Mouse (Mus musculus) cerebellum, postnatal 14 days (tissue): ENCODE results near the gene H2-M10.6.
"Not testable (repeated sequence)": the region's sequence is repeated elsewhere in the genome, so short reads cannot be mapped to it uniquely, and the experiment has no call there.

Experiments used
- DNase-seq, 2 experiments: peaks; one replicate each; pipeline ENCODE4 v3.0.0; 2021; ENCODE audit warnings: mixed read lengths in 2 of 2

Gene H2-M10.6

GRCm38 (mm10) chr17:36811871-36812270 is at the start of gene H2-M10.6:
TSS of gene H2-M10.6 (plus strand) at chr17:36812171.
- no peak for DNase-seq

- DNase-seq, result no peak
Measured at GRCm38 (mm10) chr17:36763816-36764215, 48.2 kb upstream of the H2-M10.6 start.

DNA sequence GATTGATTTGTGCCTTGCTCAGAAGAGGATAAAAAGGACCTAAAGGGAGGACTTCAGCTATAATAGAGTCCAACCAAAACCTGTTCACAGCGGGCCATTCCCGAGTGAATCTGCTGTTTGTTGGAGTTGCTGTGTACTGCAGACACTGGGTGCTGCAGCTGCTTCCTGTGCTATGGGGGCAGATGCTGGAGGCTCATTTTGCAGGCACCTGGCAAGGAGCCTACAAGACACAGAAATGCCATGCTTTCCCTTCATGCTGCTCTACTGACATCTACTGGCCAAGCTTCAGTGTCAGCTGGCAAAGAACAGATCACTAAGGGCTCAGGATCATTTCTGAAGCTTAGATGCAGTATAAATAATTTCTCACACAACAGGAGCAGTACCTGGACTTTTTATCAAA is 47.7 kb upstream of the H2-M10.6 start:
- DNase-seq, result peak; percentile 61 to 72

GRCm38 (mm10) chr17:36765403-36765802 is 46.6 kb upstream of the H2-M10.6 start:
- DNase-seq, result peak; percentile 2 to 8

DNA sequence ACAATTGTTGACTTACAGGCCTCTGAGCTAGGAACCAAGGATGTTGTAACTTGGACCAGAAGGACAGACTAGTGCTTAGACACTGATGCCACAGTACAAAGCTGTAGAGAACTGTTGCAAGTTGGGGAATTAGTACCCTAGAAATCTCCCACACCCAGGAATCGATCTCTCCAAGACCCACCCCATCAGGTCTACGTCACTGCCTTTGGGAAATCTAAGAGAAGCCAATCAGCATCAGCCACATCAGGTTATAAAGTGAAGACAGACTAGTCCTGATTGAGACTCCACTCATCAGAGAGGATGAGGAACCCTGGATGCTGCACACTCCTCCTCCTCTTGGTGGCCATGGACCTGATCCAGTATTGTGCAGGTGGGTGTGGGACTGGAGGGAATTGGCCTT is 39.4 kb upstream of the H2-M10.6 start, which contains the start of gene H2-M10.5:
Gene H2-M10.5, plus strand, starts transcription at position 301 of the 400 bp plus-strand sequence.
- not testable (repeated sequence) for DNase-seq

GRCm38 (mm10) chr17:36781533-36781932 is 30.4 kb upstream of the H2-M10.6 start:
- DNase-seq, result no peak

- DNase-seq, result peak; percentile 40 to 52
Measured at GRCm38 (mm10) chr17:36786483-36786886, 25.5 kb upstream of the H2-M10.6 start.

- no peak for DNase-seq
Measured at GRCm38 (mm10) chr17:36788351-36788750, 23.6 kb upstream of the H2-M10.6 start.

GRCm38 (mm10) chr17:36788801-36789200 is 23.2 kb upstream of the H2-M10.6 start:
- DNase-seq, result peak; percentile 88 to 91

DNA sequence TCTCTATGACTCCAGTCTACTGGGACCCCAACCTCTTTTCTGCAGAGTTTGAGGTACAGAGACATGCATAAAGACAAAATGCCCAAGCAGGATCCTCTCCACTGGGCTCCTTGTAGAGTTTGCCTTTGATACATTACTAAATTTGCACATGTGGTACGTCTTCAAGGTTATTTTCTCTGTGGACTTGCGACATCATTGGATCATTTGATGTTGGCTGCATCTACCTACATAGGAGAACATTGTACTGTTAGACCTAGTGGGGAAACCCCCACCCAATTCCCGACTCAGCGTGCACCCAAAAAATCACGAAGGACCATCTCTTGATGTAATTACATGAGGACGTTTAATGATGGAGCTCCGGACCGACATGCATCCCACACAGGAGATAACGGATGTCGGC is 12.5 kb upstream of the H2-M10.6 start:
- DNase-seq, result no peak

- not testable (repeated sequence) for DNase-seq
Measured at GRCm38 (mm10) chr17:36799921-36800462, 12.0 kb upstream of the H2-M10.6 start.

- peak; percentile 70 to 75 for DNase-seq
Measured at GRCm38 (mm10) chr17:36824005-36824404, 12.0 kb downstream of the H2-M10.6 start.

GRCm38 (mm10) chr17:36825525-36825924 is 13.6 kb downstream of the H2-M10.6 start:
- DNase-seq, result peak; percentile 47 to 60

DNA sequence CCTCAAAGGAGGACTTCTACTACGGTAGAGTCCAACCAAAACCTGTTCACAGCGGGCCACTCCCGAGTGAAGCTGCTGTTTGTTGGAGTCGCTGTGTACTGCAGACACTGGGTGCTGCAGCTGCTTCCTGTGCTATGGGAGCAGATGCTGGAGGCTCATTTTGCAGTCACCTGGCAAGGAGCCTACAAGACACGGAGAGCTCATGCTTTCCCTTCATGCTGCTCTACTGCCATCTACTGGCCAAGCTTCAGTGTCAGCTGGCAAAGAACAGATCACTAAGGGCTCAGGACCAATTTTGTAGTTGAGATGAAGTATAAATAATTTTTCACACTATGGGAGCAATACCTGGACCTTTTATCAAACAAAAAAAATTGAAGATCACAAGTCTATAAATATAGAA is 14.0 kb downstream of the H2-M10.6 start:
- peak; percentile 94 to 97 for DNase-seq

DNA sequence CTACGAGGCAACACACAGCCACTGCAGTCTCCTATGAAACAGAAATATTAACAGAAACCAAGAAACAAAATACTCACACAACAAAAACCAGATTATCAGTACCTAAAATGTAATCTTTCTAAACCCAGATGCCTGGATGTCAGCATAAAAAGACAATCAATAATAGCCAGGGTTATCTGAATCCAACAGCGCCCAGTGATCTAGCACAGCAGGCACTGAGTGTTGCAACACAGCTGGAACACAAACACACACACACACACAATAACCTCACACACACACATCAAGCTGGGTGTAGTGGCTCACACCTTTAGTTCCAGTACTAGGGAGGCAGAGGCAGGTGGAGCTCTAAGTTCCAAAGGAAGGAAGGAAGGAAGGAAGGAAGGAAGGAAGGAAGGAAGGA is 16.5 kb downstream of the H2-M10.6 start:
- no peak for DNase-seq

GRCm38 (mm10) chr17:36830470-36830869 is 18.5 kb downstream of the H2-M10.6 start:
- DNase-seq, result no peak

DNA sequence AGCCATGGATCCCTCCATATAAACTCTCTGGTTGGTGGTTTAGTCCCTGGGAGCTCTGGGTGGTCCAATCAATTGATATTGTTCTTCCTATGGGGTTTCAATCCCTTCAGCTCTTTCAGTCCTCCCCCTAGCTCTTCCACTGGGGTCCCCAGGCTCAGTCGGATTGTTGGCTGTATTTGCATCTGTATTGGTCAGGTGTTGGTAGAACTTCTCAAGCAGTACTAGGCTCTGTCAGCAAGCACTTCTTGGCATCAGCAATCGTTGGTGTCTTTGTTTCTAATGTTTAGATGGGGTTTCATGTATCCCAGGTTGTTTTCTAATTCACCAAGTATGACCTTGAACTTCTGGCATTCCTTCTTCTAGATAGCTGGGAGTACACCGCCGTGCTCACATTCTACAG is 20.7 kb downstream of the H2-M10.6 start:
- no peak for DNase-seq

- peak; percentile 45 to 47 for DNase-seq
Measured at GRCm38 (mm10) chr17:36835591-36836426, 23.8 kb downstream of the H2-M10.6 start.

GRCm38 (mm10) chr17:36836427-36836812 is 24.4 kb downstream of the H2-M10.6 start:
- DNase-seq, result no peak

- DNase-seq, result peak; percentile 98 to 99
Measured at GRCm38 (mm10) chr17:36836874-36837647, 25.1 kb downstream of the H2-M10.6 start, which contains the start of gene Trim26. TSS of gene Trim26 (plus strand) at chr17:36837134.

- DNase-seq, result no peak
Measured at GRCm38 (mm10) chr17:36839001-36839400, 27.0 kb downstream of the H2-M10.6 start.

- no peak for DNase-seq
Measured at GRCm38 (mm10) chr17:36839931-36840330, 28.0 kb downstream of the H2-M10.6 start.

GRCm38 (mm10) chr17:36840961-36841445 is 29.0 kb downstream of the H2-M10.6 start:
- no peak for DNase-seq
